Mouse (Mus musculus) layer of hippocampus, adult 8-10 months (tissue): ENCODE data around the gene Gm1673. TPM values are rescaled to one million over a fixed set of nuclear protein-coding genes. Genes with fewer than 3 reads are reported as not detected.
"Not testable (repeated sequence)": the region's sequence is repeated elsewhere in the genome, so short reads cannot be mapped to it uniquely, and the experiment has no call there.

Experiments used
- DNase-seq, 2 experiments: peaks; one replicate each; pipeline ENCODE4 v3.0.0; 2022; ENCODE audit warnings: low spot score in 2 of 2
- total RNA-seq, 4 experiments: library from RNA; stranded (reverse); gene quantifications; 2 replicates each; pipeline ENCODE4 v1.2.4; 2022

Gene Gm1673
- 10 to 100 TPM; 46.7 to 64.8 (median 54.9) TPM for total RNA-seq

DNA sequence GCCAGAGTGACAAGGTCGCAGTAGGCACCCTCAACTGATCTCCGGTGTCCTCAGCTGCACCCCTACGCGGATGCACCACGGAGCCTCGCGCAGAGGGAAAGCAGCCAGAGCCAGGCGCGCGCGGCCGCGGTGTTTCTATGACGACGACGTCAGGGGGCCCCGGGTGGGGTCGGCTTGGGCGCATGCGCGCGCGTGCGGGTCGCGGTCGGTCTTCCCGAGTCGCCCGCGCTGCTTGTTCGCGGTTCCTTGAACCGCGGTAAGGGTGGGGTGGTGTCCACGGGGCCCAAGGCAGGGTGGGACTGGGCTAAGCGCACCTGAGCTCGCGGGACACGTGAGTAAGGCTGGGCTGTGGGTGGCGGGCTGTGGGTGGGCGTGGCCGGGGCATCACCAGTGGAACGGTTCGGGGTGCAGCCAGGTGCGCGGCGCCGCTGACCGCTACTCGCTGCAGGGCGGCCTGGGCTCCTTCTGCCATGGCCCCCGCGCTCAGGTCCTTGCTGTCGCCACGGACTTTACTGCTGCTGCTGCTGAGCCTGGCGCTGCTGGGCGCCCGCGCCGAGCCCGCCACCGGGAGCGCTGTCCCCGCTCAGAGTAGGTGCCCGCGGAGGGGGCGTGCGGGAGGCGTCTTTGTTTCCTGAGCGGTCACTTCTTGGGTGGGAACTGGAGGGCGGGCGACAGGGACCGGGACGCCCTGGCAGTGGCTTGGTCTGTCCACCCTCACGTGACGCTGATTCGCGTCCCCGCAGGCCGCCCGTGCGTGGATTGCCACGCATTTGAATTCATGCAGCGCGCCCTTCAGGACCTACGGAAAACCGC lies at the start of gene Gm1673:
Gm1673 (plus strand) TSS at position 125 of the 813 bp plus-strand sequence.
- peak; percentile 78 to 88 for DNase-seq

DNA sequence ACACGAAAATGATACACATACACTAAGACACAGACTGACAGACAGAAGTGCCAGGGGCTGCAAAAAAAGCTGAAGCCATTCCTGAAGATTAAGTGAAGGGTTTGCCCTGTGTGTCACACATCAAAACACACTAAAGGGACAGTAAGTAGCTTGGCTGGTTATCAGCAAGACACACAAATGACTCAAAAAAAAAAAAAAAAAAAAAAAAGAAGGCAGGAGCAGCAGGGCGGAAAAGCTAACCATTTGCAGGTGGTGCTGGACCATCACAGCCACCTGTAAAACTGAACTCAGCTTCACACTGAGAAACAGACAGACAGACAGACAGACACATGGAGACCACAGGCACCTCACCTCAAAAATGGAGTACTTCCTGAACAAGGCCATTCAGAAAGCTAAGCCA lies 49.2 kb upstream of the Gm1673 start:
- DNase-seq = no peak

DNA sequence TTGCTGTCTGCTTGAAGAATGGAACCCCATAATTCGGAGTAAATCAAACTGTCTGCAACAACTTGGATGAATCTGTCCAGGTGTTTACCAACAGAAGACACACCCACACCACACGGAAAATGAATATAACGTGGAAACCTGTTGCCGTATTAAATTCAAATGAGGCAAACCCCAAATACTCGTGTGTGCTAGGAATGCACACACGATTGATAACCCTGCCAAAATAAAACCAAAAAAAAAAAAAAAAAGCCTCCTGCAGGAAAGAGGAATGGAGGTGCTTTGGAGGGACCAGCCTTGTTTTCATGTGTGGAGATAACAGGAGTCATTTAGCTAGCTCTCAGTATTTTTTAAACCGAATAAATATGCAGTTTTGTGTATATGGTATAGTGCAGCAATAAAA lies 48.4 kb upstream of the Gm1673 start:
- DNase-seq = peak in 1 of 2 experiments; percentile 1

DNA sequence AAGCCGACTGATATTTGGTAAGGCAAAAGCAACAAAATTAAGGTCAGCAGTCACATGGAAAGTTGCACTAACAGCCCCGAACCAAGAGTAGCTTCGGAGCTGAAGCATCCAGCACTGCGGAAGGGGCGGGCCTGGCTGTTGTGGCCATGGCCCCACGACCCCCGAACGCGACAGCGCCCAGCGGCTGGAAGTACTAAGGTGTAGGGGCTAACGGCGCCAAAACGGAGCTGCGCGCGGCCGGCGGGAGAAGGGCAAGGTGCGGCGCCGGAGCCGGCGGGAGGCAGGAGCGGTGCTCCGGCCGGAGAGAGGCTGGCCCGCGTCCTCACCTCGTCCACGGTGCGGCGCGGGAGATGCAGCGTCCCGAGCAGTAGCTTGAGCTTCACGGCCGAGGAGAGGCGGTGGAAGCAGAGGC lies 47.5 kb upstream of the Gm1673 start:
- DNase-seq = no peak

DNA sequence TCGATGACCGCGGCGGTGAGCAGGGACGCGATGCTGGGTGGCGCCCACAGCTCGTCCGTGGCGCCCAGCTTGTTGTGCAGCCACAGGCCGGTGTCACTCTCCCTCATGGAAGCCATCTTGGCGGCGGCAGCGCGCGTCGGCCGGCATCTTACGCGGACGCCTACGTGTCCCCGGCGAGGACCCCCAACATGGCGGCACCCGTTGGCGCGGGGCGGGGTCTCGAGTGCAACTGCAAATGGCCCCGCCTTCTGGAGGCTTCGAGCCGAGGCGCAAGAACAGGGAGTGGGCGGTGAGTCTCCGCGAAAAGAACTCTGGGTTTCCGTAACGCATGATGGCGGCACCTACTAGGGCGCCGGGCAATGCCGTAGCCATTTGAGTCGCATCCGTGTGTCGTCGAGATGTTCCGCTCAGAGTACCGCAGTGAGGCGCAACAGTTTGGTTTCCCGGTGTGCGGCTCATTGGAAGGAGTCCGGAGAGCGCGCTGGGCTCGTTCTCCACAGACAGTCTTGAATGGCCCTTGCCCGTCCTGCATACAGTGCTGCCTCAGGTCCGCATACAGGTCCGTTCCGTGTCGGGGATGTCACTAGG lies 47.0 kb upstream of the Gm1673 start, which contains the start of gene Nelfa:
Nelfa (minus strand) TSS at position 294 of the 588 bp plus-strand sequence.
- DNase-seq = peak; percentile 99

DNA sequence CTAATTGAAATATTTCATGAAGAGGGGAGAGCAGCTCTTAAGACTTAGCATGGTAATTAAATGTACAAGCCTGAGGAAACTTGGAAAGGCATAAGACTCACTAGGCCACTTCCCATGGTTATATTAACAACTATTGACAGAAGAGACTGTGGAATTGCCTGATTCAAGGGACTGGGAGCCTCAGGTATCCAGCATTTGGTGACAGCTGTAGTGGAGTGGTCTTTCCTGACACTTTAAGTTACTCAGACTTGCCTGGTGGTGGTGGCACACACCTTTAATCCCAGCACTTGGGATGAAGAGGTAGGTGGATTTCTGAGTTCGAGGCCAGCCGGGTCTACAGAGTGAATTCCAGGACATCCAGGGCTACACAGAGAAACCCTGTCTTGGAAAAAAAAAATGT lies 46.0 kb upstream of the Gm1673 start:
- peak in 1 of 2 experiments; percentile 3 for DNase-seq

DNA sequence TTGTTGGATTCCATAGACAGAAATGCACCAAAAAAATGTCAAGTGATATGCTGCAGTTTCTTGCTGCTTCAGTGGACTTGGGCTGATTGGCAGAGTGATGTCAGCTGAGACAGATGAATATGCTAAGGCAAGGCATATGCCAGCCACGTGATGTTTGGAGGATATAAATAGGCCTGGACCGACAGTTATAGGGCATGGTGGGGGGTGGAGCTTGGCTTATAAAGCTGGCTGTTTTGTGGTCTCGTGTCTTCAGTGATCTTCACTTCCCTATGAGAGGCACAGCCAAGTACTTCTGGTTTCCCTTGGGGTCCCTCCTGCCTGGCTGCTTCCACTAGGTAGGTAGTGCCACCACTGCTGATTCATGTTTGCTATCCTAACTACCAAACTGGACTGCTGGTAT lies 44.8 kb upstream of the Gm1673 start:
- DNase-seq = no peak

DNA sequence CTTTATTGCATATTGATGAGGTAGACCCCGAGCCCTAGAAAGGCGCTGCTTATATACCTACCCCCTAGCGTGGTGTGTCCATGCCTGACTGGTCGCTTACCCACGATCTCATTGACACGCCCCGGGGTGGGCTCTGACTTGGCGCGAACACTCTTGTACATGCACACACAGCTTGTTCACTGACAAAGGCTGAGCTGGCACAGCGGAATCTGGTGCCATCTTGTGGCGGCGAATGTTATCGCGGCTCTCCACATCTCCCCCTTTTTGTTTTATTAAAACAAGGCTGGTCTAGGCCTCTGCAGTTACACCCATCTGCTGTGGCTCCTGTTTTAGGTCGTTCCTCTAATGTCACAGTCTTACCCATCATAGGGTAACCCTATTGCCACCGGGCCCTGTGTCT lies 36.2 kb upstream of the Gm1673 start:
- DNase-seq = not testable (repeated sequence)

DNA sequence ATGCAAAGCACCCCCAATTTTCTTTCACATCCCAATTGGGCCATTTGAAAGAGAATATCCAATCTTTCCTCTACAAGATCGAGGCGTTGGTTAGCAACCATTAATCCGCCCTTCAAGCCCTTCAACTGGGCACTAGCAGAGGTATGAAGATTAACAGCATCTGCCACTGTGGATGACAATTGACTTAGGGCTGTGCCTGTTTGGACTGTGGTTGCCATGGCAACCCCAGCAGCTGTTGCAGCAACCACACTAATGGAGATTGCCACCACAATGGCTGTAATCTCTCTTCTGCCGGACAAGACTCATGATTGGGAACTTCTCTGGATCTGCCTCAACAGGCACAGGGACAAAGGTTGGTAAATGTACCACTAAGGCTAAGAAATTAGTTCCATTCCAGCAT lies 34.9 kb upstream of the Gm1673 start:
- DNase-seq = no peak

DNA sequence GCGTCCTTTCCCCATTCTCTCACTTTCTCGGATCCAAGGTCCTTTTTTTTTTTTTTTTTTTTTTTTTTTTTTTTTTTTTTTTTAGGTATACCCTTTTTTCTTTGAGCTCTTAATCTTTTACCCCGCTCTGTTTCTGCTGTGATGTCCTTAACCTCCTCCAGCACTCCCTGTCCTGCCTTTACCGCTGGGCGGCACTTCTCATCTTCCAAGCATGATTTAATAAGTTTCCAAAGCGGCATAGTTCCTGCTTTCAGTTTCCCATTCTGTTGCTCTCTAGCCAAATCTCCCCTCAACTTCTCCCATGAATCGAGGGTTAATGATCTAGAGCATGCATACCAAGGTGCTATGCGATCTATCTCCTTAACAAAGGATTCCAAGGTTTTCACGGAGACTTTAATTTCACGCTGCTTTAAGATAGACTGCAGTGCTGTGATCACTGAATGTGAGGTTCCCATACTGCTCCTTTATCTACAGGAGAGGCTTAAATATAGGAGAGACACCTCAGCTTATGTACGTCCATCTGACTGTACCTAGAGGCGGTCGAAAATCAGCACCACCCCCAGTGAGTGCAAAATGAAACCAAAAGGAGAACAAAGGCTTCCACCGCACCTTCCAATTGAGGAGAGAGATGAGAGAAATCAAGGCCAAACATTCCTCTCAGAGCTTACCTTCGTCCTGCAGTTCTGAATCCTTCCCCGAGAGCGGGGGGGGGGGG lies 29.6 kb upstream of the Gm1673 start:
- no peak for DNase-seq

DNA sequence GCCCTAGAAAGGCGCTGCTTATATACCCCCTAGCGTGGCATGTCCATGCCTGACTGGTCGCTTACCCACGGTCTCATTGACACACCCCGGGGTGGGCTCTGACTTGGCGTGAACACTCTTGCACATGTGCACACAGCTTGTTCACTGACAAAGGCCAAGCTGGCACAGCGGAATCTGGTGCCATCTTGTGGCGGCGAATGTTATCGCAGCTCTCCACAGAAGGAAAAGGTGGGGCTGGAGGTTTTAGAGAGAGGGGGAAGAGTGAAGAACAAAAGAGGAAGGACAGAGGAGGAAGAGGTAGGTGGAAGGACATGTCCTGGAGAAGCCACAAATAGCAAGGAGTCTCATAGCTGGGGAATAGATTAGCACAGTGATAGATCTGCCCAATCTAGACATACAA lies 28.9 kb upstream of the Gm1673 start:
- peak; percentile 79 to 87 for DNase-seq

DNA sequence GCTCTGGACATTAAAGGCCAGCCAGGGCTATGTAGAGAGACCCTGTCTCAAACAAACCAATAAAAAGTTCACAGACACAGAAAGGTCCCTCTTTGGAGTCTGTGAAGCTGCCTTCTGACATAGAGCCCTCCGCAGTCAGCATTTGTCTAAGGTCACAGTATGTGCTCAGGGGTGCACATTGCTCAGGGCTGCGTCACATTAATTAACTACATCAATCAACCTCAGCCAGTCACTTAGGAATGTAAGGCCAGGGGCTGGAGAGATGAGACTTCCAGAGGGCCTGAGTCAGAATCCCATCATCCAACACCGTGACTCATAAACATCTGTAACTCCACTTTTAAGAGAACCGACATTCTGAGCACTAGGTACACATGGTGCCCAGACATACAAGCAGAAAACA lies 27.4 kb upstream of the Gm1673 start:
- DNase-seq = no peak

DNA sequence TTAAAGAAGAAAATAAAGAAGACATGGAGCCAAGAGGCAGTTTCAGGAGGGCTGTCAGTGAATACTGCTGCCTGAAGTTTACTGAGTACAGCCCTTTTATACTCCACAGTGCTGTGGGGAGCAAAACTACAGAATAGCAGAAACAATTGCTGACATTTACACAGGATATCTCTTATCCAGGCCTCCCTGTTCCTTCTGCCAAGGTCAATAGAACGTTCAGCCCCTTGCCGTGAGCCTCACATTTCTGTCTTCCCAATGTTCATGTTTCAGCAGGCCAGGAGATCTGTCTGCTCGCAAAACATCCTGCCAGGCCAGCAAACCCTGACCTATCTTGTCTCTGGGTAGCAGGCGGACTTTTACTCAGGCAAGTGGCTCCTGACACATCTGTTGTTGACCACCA lies 23.9 kb upstream of the Gm1673 start:
- DNase-seq = no peak

DNA sequence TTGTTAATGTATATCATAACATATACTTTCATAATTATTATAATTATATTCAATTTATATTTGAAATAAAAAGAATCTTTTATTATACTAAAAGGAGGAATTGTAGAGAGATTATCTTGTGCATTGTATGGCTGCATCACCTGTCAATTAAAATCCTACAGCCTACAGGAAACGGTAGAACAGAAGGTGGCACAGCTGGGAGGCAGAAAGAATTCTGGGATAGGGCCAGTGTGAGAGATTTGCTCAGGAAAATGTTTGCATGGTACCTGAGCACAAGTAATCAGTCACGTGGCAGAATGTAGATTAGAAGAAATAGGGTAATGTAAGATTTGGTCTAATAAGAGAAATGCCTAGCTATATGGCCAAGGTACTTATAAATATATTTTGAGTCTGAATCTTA lies 8.5 kb upstream of the Gm1673 start:
- no peak for DNase-seq

DNA sequence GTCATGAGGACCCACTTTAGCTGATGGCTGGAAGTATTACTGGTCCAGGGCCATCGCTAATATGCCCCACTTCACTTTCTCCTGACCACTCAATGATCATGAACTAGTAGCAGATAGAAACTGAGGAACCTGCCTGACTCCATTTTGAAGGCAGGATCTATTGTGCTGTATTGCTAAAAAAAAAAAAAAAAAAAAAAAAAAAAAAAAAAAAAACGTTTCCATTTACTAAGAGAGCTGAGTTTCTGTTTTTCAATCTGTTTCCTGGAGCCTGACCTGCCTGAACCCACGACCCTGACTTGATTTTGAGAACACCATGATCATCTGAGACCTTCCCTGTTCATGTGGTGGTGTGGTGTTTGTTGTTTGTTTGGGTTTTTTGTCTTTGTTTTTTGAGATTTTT lies 7.0 kb upstream of the Gm1673 start:
- no peak for DNase-seq

DNA sequence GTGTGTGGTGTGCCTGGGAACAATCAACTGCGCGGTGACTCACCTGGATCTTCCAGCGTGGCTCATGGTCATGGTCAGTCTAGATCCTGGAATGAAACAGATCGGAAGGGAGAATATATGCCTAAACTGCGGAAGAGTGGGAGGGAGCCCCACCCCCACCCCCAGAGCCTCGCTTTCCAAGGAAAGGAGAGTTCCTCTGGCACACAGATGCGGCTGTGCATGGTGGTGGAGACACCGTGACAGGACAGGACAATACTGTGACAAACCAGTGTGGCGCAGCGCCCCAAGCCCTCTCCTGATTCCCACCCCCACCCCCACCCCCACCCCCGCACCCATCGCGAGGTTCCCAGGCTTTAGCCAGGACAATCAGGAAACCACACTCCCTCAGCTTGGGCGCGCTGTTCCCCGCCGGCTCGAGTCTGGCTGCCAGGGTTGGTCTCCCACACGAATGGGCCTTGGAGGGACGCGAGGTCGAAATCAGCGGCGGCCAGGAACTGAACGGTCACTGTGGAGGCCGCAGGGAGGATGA lies 438 bp upstream of the Gm1673 start:
- DNase-seq = no peak

DNA sequence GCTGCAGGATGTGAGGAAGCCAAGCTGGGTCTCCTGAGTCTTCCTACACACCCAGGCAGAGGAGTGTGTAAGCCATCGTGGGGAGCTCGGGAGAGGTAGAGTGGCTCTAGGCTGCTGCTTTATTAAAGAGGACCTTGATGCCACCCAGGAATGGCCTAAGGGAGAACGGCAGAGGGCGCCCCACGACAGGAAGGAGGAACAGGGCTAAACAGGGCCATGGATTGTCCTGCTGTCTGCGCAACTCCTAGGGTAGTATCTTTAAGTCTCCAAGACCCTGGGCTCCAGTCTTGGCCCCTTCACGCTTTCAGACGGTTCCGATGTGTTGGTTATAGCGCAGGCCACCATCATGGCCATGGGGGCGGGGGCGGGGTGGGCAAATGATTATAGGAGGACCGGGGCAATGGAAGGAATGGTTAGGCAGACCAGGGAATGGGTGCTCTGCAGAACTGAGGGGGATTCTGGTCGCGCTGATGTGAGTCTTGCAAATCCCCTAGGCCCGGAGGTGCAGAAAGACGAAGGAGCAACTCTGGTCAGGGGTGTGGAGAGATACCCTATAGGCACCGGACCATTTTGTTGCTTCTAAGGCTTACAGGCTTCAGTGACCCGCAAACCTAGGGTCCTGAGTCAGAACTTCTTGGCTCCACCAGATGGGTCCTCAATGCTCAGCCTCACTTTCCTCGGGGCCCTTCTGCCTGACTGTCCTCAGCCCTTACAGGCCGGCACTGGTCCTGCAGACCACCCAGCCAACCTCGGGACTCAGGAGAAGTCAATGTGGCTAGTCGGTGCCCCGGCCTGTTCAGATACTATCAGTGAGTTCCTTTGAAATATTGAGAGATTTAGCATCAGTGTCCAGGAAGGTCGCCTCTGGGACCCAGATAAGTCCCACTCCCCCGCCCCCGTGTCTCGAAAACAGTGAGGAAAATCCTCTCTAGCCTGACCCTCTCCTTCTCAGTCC lies 11.7 kb downstream of the Gm1673 start:
- peak; percentile 51 to 60 for DNase-seq

DNA sequence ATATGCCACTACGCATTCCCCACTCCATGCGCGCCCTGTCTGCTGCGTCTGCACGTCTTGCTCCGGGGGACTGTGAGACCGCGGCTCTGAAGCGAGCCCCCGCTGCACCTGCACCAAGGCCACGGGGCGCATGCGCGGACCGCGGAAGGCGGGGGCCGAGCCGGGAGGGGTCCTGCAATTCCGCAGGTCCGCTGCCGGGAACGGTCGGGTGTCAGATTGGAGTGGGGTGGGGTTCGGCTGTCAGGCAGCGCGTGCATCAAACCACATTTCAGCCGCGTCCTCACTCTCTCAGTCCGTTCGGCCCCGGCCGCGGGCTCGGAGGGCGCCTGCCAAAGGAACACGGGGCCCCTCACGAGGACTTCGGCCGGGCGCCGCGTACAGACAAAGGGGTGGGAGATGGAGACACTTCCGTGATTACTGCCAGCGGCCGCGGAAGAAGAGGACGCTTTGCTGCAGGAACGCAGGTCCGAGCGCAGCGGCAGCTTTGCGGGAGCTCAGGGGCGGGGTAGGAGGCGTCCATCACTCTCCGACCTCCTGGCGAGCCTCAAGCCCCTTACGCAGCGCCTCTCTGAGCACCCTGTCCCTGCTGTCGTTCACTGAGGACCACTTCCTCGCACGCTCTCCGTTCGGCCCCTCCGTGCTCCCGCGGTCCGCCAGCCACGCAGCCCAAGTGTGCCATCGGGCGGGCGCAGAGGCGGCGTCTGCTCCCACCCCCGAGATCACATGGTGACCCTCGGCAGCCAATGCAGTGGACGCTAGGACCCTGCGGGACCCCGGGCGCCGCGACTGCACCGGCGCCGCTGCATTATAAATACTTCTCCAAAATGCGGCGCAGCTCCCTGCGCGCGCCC lies 12.8 kb downstream of the Gm1673 start, which contains the start of gene Nat8l:
Nat8l (plus strand) TSS at position 142 of the 851 bp plus-strand sequence.
- peak; percentile 84 to 85 for DNase-seq

DNA sequence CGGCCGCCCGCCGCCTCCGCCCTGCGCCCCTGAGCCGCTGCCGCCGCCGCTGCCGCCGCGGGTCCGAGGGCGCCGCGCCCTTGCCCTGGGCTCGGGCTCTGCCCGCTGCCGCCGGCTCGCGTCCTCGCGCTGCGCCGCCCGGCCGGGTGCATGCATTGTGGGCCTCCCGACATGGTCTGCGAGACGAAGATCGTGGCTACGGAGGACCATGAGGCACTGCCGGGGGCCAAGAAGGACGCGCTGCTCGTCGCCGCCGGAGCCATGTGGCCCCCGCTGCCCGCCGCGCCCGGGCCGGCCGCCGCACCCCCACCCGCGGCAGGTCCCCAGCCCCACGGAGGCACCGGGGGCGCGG lies 13.4 kb downstream of the Gm1673 start:
- DNase-seq = no peak
